ENCODE assay signal across 24 mouse cellular contexts in the genomic region with DNA sequence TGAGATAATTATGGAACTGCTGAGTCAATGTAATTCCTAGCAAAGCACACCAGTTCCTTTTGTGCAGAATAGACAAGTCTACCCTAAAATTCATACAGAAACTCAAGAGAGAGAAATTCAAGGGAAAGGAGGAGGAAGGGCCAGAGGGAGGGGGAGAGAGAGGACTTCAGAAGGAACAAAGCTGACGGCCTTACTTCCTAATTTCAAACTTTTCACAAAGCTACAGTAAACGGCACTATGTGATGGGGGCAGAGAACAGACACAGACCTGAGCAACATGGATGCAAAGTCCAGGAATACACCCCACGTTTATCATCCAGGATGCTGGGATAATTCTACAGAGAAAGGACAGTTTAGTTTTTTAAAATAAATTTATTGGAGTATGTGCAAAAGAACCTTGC. TPM values are rescaled to one million over a fixed set of nuclear protein-coding genes. Genes with fewer than 3 reads are reported as not detected.
A peak's percentile ranks its signal among the peaks of the same experiment; 100 is the strongest.
DNase-seq lines count a peak whose midpoint lies in the region; ATAC-seq lines count a peak whose summit lies in the region.
"Had no signal": no experiment of that assay in that cellular context is flagged by ENCODE, and none has a peak within 500 bp of the region (broad histone marks: within the 10 kb centered on the region; RNA-seq: fewer than 3 reads in every experiment).

No protein-coding gene starts in this region.

- WGBS in kidney, embryonic 15.5 days, result 77% methylated on average over 3 of the region's 3 CpGs
- 6% methylated on average over 3 of the region's 3 CpGs for WGBS in liver, embryonic 15.5 days (ENCODE audit: insufficient replicate concordance)
- WGBS in limb, embryonic 10.5 days, result 78% methylated on average over 3 of the region's 3 CpGs

- no peak for ATAC-seq in kidney, embryonic 15.5 days (replicated peaks; ENCODE audit: low FRiP score)
- no peak for ATAC-seq in liver, embryonic 15.5 days (ENCODE audit: insufficient read depth)
- peak; percentile 40 for ATAC-seq in monocyte, adult 5-6 weeks (replicated peaks; ENCODE audit: insufficient number of reproducible peaks, low FRiP score, low TSS enrichment, poor library complexity, severe bottlenecking)
- ATAC-seq: forebrain, embryonic 15.5 days had no signal

- H3K9me3 ChIP-seq in kidney, embryonic 15.5 days (replicated peaks), result no peaks in the 10 kb centered on the region
- H3K9me3 ChIP-seq in liver, embryonic 15.5 days (replicated peaks), result no peaks in the 10 kb centered on the region
- no peaks in the 10 kb centered on the region for H3K9me3 ChIP-seq in limb, embryonic 10.5 days (replicated peaks)
- H3K9me3 ChIP-seq: embryonic facial prominence, embryonic 10.5 days; forebrain, embryonic 15.5 days; heart, embryonic 10.5 days; hindbrain, embryonic 15.5 days; lung, embryonic 15.5 days; neural tube, embryonic 15.5 days had no signal

- H3K36me3 ChIP-seq in kidney, embryonic 15.5 days, result no peaks in the 10 kb centered on the region
- no peaks in the 10 kb centered on the region for H3K36me3 ChIP-seq in liver, embryonic 15.5 days (replicated peaks)
- no peaks in the 10 kb centered on the region for H3K36me3 ChIP-seq in limb, embryonic 10.5 days
- H3K36me3 ChIP-seq: embryonic facial prominence, embryonic 10.5 days; forebrain, embryonic 15.5 days; heart, embryonic 10.5 days; hindbrain, embryonic 15.5 days; lung, embryonic 15.5 days; neural tube, embryonic 15.5 days had no signal

- H3K27me3 ChIP-seq in kidney, embryonic 15.5 days, result no peaks in the 10 kb centered on the region
- H3K27me3 ChIP-seq in liver, embryonic 15.5 days, result no peaks in the 10 kb centered on the region
- no peaks in the 10 kb centered on the region for H3K27me3 ChIP-seq in limb, embryonic 10.5 days (ENCODE audit: low read depth, poor library complexity, severe bottlenecking)
- H3K27me3 ChIP-seq: forebrain, embryonic 15.5 days; hindbrain, embryonic 15.5 days; lung, embryonic 15.5 days; neural tube, embryonic 15.5 days had no signal

- H3K4me3 ChIP-seq in kidney, embryonic 15.5 days (replicated peaks), result no peak overlapping the region
- no peak overlapping the region for H3K4me3 ChIP-seq in liver, embryonic 15.5 days (replicated peaks)
- no peak overlapping the region for H3K4me3 ChIP-seq in limb, embryonic 10.5 days
- H3K4me3 ChIP-seq: embryonic facial prominence, embryonic 10.5 days; forebrain, embryonic 15.5 days; heart, embryonic 10.5 days; hindbrain, embryonic 15.5 days; lung, embryonic 15.5 days; neural tube, embryonic 15.5 days had no signal

- H3K9ac ChIP-seq in kidney, embryonic 15.5 days, result no peak overlapping the region
- H3K9ac ChIP-seq in liver, embryonic 15.5 days, result no peak overlapping the region
- H3K9ac ChIP-seq: forebrain, embryonic 15.5 days; hindbrain, embryonic 15.5 days; lung, embryonic 15.5 days; neural tube, embryonic 15.5 days had no signal

- no peak overlapping the region for H3K27ac ChIP-seq in kidney, embryonic 15.5 days
- H3K27ac ChIP-seq in liver, embryonic 15.5 days (replicated peaks), result 0 out of 2 replicates have a peak overlapping the region, but pooled peaks have one; percentile 29
- H3K27ac ChIP-seq in limb, embryonic 10.5 days, result no peak overlapping the region
- H3K27ac ChIP-seq: embryonic facial prominence, embryonic 10.5 days; forebrain, embryonic 15.5 days; hindbrain, embryonic 15.5 days; neural tube, embryonic 15.5 days had no signal

- DNase-seq in kidney, postnatal 36 days, result peak; percentile 1 to 6
- DNase-seq in brain, adult 2 months (ENCODE audit: low read depth, low spot score), result peak; percentile 17
- no peak for DNase-seq in urinary bladder, postnatal 36 days (ENCODE audit: low spot score in 2 of 2)
- DNase-seq in cerebellum, postnatal 36 days, result no peak
- no peak for DNase-seq in limb, embryonic 10.5 days (ENCODE audit: low spot score)
- DNase-seq: cerebellum, adult 2 months; gastrocnemius, postnatal 25 days; kidney, postnatal 25 days; thymus, adult 2 months had no signal

- H3K4me2 ChIP-seq in kidney, embryonic 15.5 days, result no peak overlapping the region
- no peak overlapping the region for H3K4me2 ChIP-seq in liver, embryonic 15.5 days
- H3K4me2 ChIP-seq: forebrain, embryonic 15.5 days; hindbrain, embryonic 15.5 days; midbrain, embryonic 11.5 days; neural tube, embryonic 15.5 days had no signal

- H3K4me1 ChIP-seq in kidney, embryonic 15.5 days, result peaks cover 3% of the 10 kb centered on the region; the same call in 1 of the 2 replicates
- peaks cover 30% of the 10 kb centered on the region for H3K4me1 ChIP-seq in liver, embryonic 15.5 days (replicated peaks)
- no peaks in the 10 kb centered on the region for H3K4me1 ChIP-seq in limb, embryonic 10.5 days
- H3K4me1 ChIP-seq: forebrain, embryonic 15.5 days; hindbrain, embryonic 15.5 days; neural tube, embryonic 15.5 days had no signal

RNA-seq across cellular contexts. Expression of a gene that starts 8.8 kb away (rescaled TPM):
- not detected in 2 replicates for polyA plus RNA-seq in kidney, embryonic 15.5 days (2015; fragmentation: Nextera tagmentation; extraction: Ambion mirVana)
- not detected in 2 replicates for polyA plus RNA-seq in liver, embryonic 15.5 days (2015; fragmentation: Nextera tagmentation; extraction: Ambion mirVana)
- total RNA-seq in monocyte, adult 5-6 weeks (2017), result 3.8 to 7.9 TPM (median 6.5 TPM) in 3 replicates
- not detected in 2 replicates for polyA plus RNA-seq in limb, embryonic 10.5 days (2016; fragmentation: Nextera tagmentation; extraction: Ambion mirVana)
- total RNA-seq: adrenal gland, postnatal 25 days; gastrocnemius, postnatal 25 days had no signal
- polyA plus RNA-seq: C2C12; cerebellum, adult 2 months; embryonic facial prominence, embryonic 10.5 days; forebrain, embryonic 15.5 days; heart, embryonic 10.5 days; heart, postnatal 0 days; hindbrain, embryonic 15.5 days; intestine, embryonic 14.5 days; limb, embryonic 14.5 days; midbrain, embryonic 11.5 days had no signal

RNA-seq across cellular contexts. Expression of a gene that starts 52.3 kb away (rescaled TPM):
- 0.16 and 0.28 TPM in 2 replicates for polyA plus RNA-seq in kidney, embryonic 15.5 days (2015; fragmentation: Nextera tagmentation; extraction: Ambion mirVana)
- 0.76 and 1.1 TPM in 2 replicates for polyA plus RNA-seq in liver, embryonic 15.5 days (2015; fragmentation: Nextera tagmentation; extraction: Ambion mirVana)
- total RNA-seq in monocyte, adult 5-6 weeks (2017), result 80.1 to 92.8 TPM (median 86.9 TPM) in 3 replicates
- 0.05 and 0.10 TPM in 2 replicates for polyA plus RNA-seq in limb, embryonic 10.5 days (2016; fragmentation: Nextera tagmentation; extraction: Ambion mirVana)

RNA-seq across cellular contexts. Expression of a gene that starts 52.3 kb away (rescaled TPM):
- polyA plus RNA-seq in kidney, embryonic 15.5 days (2015; fragmentation: Nextera tagmentation; extraction: Ambion mirVana), result 51.1 and 52.9 TPM in 2 replicates
- polyA plus RNA-seq in liver, embryonic 15.5 days (2015; fragmentation: Nextera tagmentation; extraction: Ambion mirVana), result 28.9 and 29.8 TPM in 2 replicates
- 110 to 162 TPM (median 162 TPM) in 3 replicates for total RNA-seq in monocyte, adult 5-6 weeks (2017)
- 24.0 and 30.9 TPM in 2 replicates for polyA plus RNA-seq in limb, embryonic 10.5 days (2016; fragmentation: Nextera tagmentation; extraction: Ambion mirVana)

Comparison
In these comparisons a context has a peak if more than half of its experiments do, and no peak if none do; other contexts are left out.
1. DNase-seq: peak in kidney, postnatal 36 days (2 of 2) and brain, adult 2 months (single experiment); none in urinary bladder, postnatal 36 days (0 of 2), cerebellum, postnatal 36 days (0 of 2) and limb, embryonic 10.5 days (single experiment).